Mouse (Mus musculus) hindbrain, embryonic 16.5 days (tissue): ENCODE results near the gene Tmem222. TPM values are rescaled to one million over a fixed set of nuclear protein-coding genes. Genes with fewer than 3 reads are reported as not detected.
A peak's percentile ranks its signal among the peaks of the same experiment; 100 is the strongest.

Source experiments
- ATAC-seq: fragments of 200-750 bp; cut with Nextera tagmentation; 2 replicates; pipeline ENCODE4 v1.8.0; 2017; ENCODE audit warnings: moderate TSS enrichment, moderate library complexity
- H3K27ac ChIP-seq: fragments of 300-500 bp; sonication (generic); 2 replicates; pipeline ENCODE4 v1.5.1; 2014; ENCODE audit warnings: low read depth, mild to moderate bottlenecking, control low read depth, low read length, moderate library complexity
- H3K27me3 ChIP-seq: fragments of 300-500 bp; sonication (generic); replicated peaks from 2 replicates; pipeline ENCODE4 v1.6.1; 2014; ENCODE audit warnings: low read length; ENCODE audit not compliant: control insufficient read depth, insufficient read depth
- H3K36me3 ChIP-seq: fragments of 300-500 bp; sonication (generic); 2 replicates; pipeline ENCODE4 v1.6.1; 2014; ENCODE audit warnings: mild to moderate bottlenecking, low read length, moderate library complexity, mixed read lengths; ENCODE audit not compliant: control insufficient read depth, insufficient read depth
- H3K4me1 ChIP-seq: fragments of 300-500 bp; sonication (generic); 2 replicates; pipeline ENCODE4 v1.6.1; 2014; ENCODE audit warnings: low read depth, low read length; ENCODE audit not compliant: control insufficient read depth, insufficient read depth
- H3K4me2 ChIP-seq: fragments of 300-500 bp; sonication (generic); 2 replicates; pipeline ENCODE4 v1.6.1; 2014; ENCODE audit warnings: mild to moderate bottlenecking, low read length, control low read depth, moderate library complexity
- H3K4me3 ChIP-seq: fragments of 300-500 bp; sonication (generic); 2 replicates; pipeline ENCODE4 v1.5.1; 2014; ENCODE audit warnings: mild to moderate bottlenecking, low read length, control low read depth, moderate library complexity
- H3K9ac ChIP-seq: fragments of 300-500 bp; sonication (generic); 2 replicates; pipeline ENCODE4 v1.6.1; 2014; ENCODE audit warnings: low read depth, mild to moderate bottlenecking, control low read depth, low read length, moderate library complexity
- H3K9me3 ChIP-seq: fragments of 300-500 bp; sonication (generic); 2 replicates; pipeline ENCODE4 v1.6.1; 2014; ENCODE audit warnings: mild to moderate bottlenecking, low read length, moderate library complexity; ENCODE audit not compliant: control insufficient read depth
- whole genome bisulfite sequencing: fragments of 180-500 bp; shearing (Covaris S2); extraction: QIAGEN DNeasy Blood & Tissue Kit; methylation state at CpG from one replicate; pipeline ENCODE4 v1.1.7; 2014; 5-methylcytosine and 5-hydroxymethylcytosine counted together
- polyA plus RNA-seq: library from polyadenylated mRNA; unstranded; fragments of >200 nt; fragmentation: Nextera tagmentation; extraction: Ambion mirVana; gene quantifications from 2 replicates; pipeline ENCODE4 v1.2.1, GENCODE M21; 2015

Gene Tmem222
- polyA plus RNA-seq, 1 experiment from 2014 or later: 130 TPM

DNA sequence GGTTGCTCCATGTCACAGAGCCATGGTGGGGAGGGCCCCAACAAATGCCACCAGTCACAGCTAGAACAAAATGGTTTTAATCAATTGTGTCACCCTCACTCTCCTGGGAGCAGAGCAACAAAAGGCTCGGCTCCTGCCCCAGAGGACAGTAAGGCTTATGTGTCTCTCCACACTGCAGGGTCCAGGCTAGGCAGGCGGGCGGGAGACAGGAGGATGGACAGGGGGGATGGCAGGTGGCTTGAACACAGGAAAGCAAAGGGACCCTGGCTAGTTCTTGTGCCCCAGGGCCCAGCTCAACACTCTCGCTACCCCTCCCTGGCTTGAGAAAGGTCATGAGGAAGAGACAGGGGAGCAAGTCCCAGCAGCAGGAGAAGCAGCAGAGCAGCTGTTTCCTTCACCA is 14.8 kb upstream of the Tmem222 start:
- Histone ChIP-seq H3K36me3 (peaks cover 16% of the 10 kb centered on the region), H3K9ac (no peak overlapping the region), H3K4me3 (no peak overlapping the region), H3K27ac (no peak overlapping the region), H3K4me1 (peaks cover 4% of the 10 kb centered on the region; the same call in 1 of the 2 replicates), H3K9me3 (no peaks in the 10 kb centered on the region), H3K27me3 (no peaks in the 10 kb centered on the region), H3K4me2 (no peak overlapping the region)
- no peak for ATAC-seq
- 53% methylated on average over 4 of the region's 4 CpGs for WGBS

- no peak for ATAC-seq
- no peak overlapping the region for H3K4me2 ChIP-seq
- no peak overlapping the region for H3K27ac ChIP-seq
- H3K4me1 ChIP-seq: peaks cover 4% of the 10 kb centered on the region; the same call in 1 of the 2 replicates
- H3K9ac ChIP-seq: no peak overlapping the region
- H3K9me3 ChIP-seq: no peaks in the 10 kb centered on the region
- H3K36me3 ChIP-seq: peaks cover 16% of the 10 kb centered on the region
- H3K27me3 ChIP-seq: no peaks in the 10 kb centered on the region
- WGBS: 94% methylated on average over 1 of the region's 1 CpGs
- no peak overlapping the region for H3K4me3 ChIP-seq
These were observed 13.7 kb upstream of the Tmem222 start for GRCm38 (mm10) chr4:133291255-133291654.

DNA sequence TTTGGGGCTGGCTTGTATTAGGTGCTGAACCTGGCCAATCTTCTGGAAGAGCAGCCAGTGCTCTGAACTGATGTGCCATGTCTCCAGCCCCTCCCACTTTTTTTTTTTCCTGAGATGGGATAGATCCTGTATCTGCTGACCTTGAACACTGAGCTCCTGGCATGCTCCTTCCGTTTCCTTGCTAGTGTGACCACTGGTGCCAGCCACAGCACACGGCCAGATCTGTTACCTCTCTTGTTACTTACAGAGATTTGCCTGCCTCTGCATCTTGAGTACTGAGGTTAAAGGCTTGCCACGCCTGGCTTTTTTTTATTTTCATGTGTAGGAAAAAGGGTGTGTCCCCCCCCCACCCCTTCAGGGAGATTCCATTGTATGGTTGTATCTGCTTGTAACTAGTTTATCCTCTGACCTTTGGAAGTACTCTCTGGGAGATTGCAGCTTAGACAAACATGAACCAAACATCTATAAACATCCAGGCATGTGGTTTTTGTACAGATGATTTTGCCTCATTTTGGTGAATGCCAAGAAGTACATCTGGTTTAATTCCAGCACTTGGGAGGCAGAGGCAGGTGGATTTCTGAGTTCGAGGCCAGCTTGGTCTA is 9.0 kb upstream of the Tmem222 start:
- Histone ChIP-seq H3K4me3 (no peak overlapping the region), H3K27me3 (no peaks in the 10 kb centered on the region), H3K36me3 (no peaks in the 10 kb centered on the region; the same call in 1 of the 2 replicates), H3K27ac (no peak overlapping the region), H3K9ac (no peak overlapping the region), H3K9me3 (no peaks in the 10 kb centered on the region), H3K4me2 (no peak overlapping the region), H3K4me1 (peaks cover 6% of the 10 kb centered on the region; the same call in 1 of the 2 replicates)
- 89% methylated on average over 4 of the region's 4 CpGs for WGBS
- no peak for ATAC-seq

DNA sequence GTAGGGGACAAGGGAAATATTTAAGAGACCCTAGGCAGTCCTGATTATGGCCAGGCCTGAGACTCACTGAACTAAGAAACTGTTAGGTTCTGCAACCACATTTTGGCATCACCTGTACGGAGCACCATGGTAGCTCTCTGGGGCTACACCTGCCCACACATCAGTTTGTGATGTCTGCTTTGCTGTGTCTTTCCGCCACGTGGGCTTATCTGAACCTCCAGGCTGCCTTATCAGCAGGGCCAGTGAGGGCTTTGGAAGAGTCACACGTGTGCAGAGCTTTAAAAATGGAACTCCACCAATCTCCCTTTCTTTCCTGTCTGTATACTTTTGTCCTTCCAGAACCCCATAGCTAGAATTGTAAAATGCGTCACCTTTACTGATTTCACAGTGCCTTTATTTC is 8.4 kb upstream of the Tmem222 start:
- ATAC-seq: no peak
- Histone ChIP-seq H3K9me3 (no peaks in the 10 kb centered on the region), H3K27ac (no peak overlapping the region), H3K4me1 (peaks cover 6% of the 10 kb centered on the region; the same call in 1 of the 2 replicates), H3K4me3 (no peak overlapping the region), H3K27me3 (no peaks in the 10 kb centered on the region), H3K36me3 (no peaks in the 10 kb centered on the region), H3K4me2 (no peak overlapping the region), H3K9ac (no peak overlapping the region)
- WGBS: 85% methylated on average over 5 of the region's 5 CpGs

DNA sequence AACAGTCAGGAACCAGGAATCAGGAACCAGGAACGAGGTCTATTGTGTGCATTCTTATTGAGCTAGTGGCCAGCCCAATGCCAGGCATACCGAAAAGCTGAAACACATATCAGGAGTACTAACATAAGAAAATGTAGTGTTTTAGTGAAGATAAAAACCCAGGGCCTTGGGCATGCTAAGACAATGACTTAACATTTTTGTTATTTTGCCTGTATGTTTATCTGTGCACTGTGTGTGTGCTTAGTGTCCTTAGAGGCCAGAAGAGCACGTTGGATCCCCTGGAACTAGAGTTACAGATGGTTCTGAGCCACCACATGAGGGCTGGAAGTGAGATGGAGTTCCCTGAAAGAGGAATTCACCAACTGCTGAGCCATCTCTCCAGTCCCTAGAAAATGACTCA is 7.7 kb upstream of the Tmem222 start:
- no peak overlapping the region for H3K27ac ChIP-seq
- H3K27me3 ChIP-seq: no peaks in the 10 kb centered on the region
- no peaks in the 10 kb centered on the region for H3K36me3 ChIP-seq
- H3K4me2 ChIP-seq: no peak overlapping the region
- H3K4me1 ChIP-seq: peaks cover 6% of the 10 kb centered on the region; the same call in 1 of the 2 replicates
- H3K4me3 ChIP-seq: no peak overlapping the region
- no peak overlapping the region for H3K9ac ChIP-seq
- no peak for ATAC-seq
- WGBS: 77% methylated on average over 3 of the region's 3 CpGs
- no peaks in the 10 kb centered on the region for H3K9me3 ChIP-seq

DNA sequence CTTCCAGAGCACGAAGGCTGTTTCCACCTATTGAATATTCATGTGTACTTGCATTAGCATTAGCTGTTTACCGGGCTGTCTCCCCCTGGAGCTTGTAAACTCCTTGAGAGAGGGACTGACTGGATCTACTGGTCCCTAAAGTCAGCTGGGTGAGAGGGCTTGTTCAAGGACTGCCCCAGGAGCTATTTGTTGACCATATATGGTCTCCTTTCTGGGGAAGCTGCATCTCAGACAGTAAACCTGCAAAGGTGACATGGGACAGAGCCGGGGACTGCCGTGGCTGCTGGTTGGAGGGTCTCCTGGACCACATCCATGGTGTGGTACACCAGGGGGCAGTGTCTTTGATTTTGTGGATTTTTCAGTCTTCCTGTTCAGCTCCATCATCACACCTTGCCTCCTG is 5.1 kb upstream of the Tmem222 start:
- H3K27me3 ChIP-seq: no peaks in the 10 kb centered on the region
- H3K4me3 ChIP-seq: no peak overlapping the region
- peak overlapping the region; percentile 44; the same call in 1 of the 2 replicates for H3K27ac ChIP-seq
- no peak overlapping the region; the same call in 1 of the 2 replicates for H3K9ac ChIP-seq
- WGBS: 28% methylated on average over 4 of the region's 4 CpGs
- no peak for ATAC-seq
- peaks cover 9% of the 10 kb centered on the region; the same call in 1 of the 2 replicates for H3K4me1 ChIP-seq
- H3K9me3 ChIP-seq: no peaks in the 10 kb centered on the region
- no peak overlapping the region for H3K4me2 ChIP-seq
- no peaks in the 10 kb centered on the region for H3K36me3 ChIP-seq

DNA sequence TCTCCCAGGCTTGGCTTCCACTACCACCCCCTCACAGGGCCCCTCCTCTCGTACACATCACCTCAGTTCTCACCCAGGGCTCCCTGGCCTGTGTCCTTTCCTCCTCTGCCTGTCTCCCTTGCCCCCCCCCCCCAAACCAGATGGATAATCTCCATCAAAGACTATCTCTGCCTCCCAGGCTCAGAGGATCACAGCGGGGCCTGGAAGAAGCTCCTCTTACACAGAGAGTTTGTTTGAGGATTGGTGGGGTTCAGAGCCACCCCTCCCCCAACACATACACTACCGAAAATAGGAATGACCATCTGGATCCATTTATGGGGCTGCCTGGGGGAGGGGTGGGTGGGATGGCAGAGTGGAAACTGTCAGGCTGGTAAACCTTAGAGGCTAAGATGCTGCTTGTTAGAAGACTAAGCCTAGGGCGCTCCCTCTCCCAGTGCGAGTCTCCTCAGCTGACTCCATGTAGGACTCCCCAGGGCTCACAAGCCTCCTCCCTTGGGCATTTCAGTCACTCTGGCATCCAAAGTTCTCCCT is 4.4 kb upstream of the Tmem222 start:
- Histone ChIP-seq H3K4me2 (no peak overlapping the region), H3K4me1 (peaks cover 9% of the 10 kb centered on the region; the same call in 1 of the 2 replicates), H3K9ac (peak overlapping the region; percentile 22; the same call in 1 of the 2 replicates), H3K4me3 (no peak overlapping the region), H3K36me3 (no peaks in the 10 kb centered on the region), H3K9me3 (no peaks in the 10 kb centered on the region), H3K27ac (peak overlapping the region; percentile 44; the same call in 1 of the 2 replicates), H3K27me3 (no peaks in the 10 kb centered on the region)
- WGBS: 24% methylated on average over 5 of the region's 5 CpGs
- no peak for ATAC-seq

- H3K27me3 ChIP-seq: no peaks in the 10 kb centered on the region
- H3K4me3 ChIP-seq: no peak overlapping the region
- peaks cover 12% of the 10 kb centered on the region for H3K4me1 ChIP-seq
- H3K36me3 ChIP-seq: no peaks in the 10 kb centered on the region
- H3K9ac ChIP-seq: no peak overlapping the region
- H3K4me2 ChIP-seq: no peak overlapping the region
- ATAC-seq: no peak
- H3K27ac ChIP-seq: 0 out of 2 replicates have a peak overlapping the region, but pooled peaks have one; percentile 25
- 47% methylated on average over 7 of the region's 7 CpGs for WGBS
- no peaks in the 10 kb centered on the region for H3K9me3 ChIP-seq
These were observed 3.9 kb upstream of the Tmem222 start for GRCm38 (mm10) chr4:133281513-133281912.

DNA sequence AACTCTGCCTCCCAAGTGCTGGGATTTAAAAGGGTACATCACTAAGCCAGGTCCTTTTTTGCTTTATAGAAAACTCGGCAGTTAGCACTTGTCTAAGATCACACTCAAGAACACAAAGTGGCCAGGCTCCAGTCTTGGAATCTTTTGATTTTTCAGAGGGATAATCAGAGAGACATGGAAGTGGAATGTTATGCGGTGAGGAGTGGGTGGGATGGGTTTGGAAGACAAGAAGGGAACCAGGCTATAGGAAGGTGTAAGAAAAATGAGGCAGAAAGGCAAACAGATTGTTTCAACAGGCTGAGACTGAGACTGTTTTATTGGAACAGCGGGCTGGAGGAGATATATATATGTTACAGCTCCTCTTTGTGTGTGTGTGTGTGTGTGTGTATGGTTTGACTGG is 890 bp upstream of the Tmem222 start:
- Histone ChIP-seq H3K36me3 (no peaks in the 10 kb centered on the region), H3K4me2 (peak overlapping the region; percentile 64), H3K9ac (no peak overlapping the region), H3K9me3 (no peaks in the 10 kb centered on the region), H3K27ac (no peak overlapping the region; the same call in 1 of the 2 replicates), H3K4me1 (peaks cover 21% of the 10 kb centered on the region), H3K27me3 (no peaks in the 10 kb centered on the region), H3K4me3 (no peak overlapping the region)
- WGBS: 92% methylated on average over 3 of the region's 3 CpGs
- no peak for ATAC-seq
